Mouse (Mus musculus): Measurements from ENCODE around the gene Ezr. TPM values are rescaled to one million over a fixed set of nuclear protein-coding genes. Genes with fewer than 3 reads are reported as not detected.
A peak's percentile ranks its signal among the peaks of the same experiment; 100 is the strongest.

Gene Ezr
- polyA plus RNA-seq, 1 experiment from 2014 or later = 65.7 TPM

DNA sequence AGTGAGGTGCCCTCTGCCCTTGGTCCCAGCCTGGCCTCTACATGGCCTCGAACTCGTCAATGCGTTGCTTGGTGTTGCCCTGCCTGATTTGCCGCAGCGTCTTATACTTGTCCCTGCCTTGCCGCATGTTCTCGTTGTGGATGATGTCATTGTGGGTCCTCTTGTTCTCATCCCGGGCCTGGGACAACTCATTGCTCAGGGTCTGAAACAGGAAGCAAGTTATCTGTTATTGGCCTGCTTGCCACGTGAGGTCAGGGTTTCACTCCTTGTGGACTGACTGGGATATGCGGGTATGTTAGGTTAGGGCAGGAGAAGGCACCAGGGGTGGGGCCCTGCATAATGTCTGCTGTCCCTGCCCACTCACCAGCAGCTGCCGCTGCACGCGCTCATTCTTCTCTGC, 43.3 kb downstream of the Ezr start:
- H3K27ac ChIP-seq (replicated peaks) = no peak overlapping the region
- H3K4me3 ChIP-seq = no peak overlapping the region
- no peaks in the 10 kb centered on the region for H3K36me3 ChIP-seq
- H3K4me1 ChIP-seq (replicated peaks) = peaks cover 35% of the 10 kb centered on the region
- no peak overlapping the region for H3K9ac ChIP-seq
- ATAC-seq (ENCODE audit: low FRiP score, low read depth) = no peak
- 90% methylated on average over 13 of the region's 13 CpGs for WGBS
- no peak overlapping the region for H3K4me2 ChIP-seq
- no peaks in the 10 kb centered on the region for H3K27me3 ChIP-seq
- no peaks in the 10 kb centered on the region for H3K9me3 ChIP-seq

DNA sequence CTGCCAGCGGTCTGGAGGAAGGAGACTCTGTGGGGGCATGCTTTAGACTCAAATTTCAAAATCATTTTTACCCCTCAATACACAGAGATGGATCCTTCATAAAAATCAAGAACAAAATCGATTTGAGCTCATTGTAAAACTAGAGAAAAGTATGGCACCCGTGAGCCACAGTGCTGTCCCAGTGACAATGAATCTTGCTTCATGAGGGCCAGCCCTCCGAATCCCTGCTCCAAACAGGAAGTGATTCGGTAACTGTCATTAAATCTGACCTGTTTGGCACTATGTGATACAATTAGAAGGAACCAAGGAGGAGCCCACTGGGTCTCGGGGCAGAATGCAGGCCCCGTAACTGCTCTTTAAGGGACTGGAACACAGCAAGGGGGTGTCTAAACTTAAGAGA, 43.7 kb downstream of the Ezr start:
- Histone ChIP-seq H3K27ac (replicated peaks) (no peak overlapping the region), H3K4me1 (replicated peaks) (peaks cover 35% of the 10 kb centered on the region), H3K4me2 (no peak overlapping the region), H3K9ac (no peak overlapping the region), H3K36me3 (no peaks in the 10 kb centered on the region), H3K27me3 (no peaks in the 10 kb centered on the region), H3K4me3 (no peak overlapping the region), H3K9me3 (no peaks in the 10 kb centered on the region)
- 87% methylated on average over 7 of the region's 7 CpGs for WGBS
- no peak for ATAC-seq (ENCODE audit: low FRiP score, low read depth)

DNA sequence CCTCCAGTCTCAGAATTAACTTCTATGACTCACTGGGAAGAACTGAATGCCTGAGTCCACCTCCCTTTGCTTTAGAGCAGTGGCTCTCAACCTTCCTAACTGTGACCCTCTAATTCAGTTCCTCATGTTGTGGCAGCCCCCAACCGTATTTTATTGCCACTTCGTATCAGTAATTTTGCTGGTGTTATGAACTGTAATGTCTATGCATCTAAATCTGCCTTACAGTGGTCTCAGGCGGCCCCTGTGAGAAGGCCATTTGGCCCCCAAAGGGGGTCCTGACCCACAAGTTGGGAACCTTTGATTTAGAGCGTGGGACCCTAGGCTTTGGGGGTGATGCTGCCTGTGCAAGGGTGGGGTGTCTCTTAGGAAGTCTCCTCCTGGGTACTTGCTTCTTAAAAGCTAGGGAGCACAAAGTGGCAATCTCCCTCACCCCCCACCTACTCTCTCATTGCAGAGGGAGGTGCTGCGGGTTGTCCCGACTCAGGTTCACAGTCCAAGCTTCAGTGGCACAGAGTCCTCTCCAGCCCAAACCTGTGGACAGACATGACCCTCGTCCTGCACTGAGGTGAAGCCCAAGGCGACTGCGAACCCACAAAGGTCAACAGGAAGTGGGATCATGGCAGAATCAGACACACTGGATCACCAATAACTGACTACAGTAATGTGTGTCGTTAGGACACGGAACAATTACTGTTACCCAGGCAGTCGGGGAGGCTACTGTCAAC, 45.1 kb downstream of the Ezr start:
- 74% methylated on average over 12 of the region's 12 CpGs for WGBS
- no peak overlapping the region for H3K4me2 ChIP-seq
- H3K4me3 ChIP-seq = no peak overlapping the region
- no peak overlapping the region for H3K9ac ChIP-seq
- no peaks in the 10 kb centered on the region for H3K27me3 ChIP-seq
- no peaks in the 10 kb centered on the region for H3K9me3 ChIP-seq
- no peak overlapping the region for H3K27ac ChIP-seq (replicated peaks)
- H3K36me3 ChIP-seq = no peaks in the 10 kb centered on the region
- peaks cover 24% of the 10 kb centered on the region for H3K4me1 ChIP-seq (replicated peaks)
- no peak for ATAC-seq (ENCODE audit: low FRiP score, low read depth)

DNA sequence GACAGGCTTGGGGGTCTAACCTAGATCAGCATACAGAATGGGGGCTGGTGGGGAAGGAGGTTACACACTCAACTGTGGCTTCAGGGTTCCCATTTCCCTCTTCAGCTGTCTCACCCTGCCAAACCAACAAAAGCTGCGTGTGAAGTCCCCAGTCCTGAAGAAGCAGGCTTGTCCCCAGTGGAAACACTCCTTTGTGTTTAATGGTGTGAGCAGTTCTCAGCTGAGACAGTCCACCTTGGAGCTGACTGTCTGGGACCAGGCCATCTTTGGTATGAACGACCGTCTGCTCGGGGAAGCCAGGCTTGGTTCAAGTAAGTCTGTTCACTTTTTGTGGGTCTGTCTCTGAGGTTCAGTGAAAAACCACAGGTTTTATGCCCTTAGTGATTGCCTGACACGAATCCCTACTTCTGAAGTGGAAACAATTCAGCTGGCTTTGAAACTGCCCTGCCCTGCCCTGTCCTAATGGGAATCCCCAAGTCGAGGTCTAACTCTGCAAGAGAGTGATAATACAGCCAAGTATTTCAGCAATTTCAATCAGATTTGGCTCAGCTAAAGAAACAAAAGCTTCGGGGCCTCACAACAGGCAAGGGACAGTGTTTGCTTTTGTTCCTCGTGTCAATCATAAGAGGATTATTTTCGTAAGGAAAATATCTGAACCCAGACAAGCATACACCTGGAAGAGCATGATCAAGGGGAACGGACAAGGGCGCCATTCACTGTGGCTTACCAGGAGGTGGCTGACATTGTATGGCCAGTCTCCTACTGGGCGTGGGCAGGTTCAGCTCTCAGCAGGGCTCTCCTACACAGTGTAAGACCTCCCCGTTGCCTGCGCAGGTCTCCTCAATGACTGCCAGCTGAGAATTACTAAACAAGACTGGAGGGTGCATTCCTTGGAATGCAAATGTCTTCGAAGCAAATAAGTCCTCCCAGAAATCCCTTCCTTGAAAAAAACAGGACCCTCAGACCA, 46.0 kb downstream of the Ezr start:
- Histone ChIP-seq H3K4me2 (no peak overlapping the region), H3K27ac (replicated peaks) (no peak overlapping the region), H3K27me3 (no peaks in the 10 kb centered on the region), H3K4me1 (replicated peaks) (peaks cover 16% of the 10 kb centered on the region), H3K9ac (no peak overlapping the region), H3K36me3 (no peaks in the 10 kb centered on the region), H3K4me3 (no peak overlapping the region), H3K9me3 (no peaks in the 10 kb centered on the region)
- WGBS = 35% methylated on average over 15 of the region's 15 CpGs
- no peak for ATAC-seq (ENCODE audit: low FRiP score, low read depth)

DNA sequence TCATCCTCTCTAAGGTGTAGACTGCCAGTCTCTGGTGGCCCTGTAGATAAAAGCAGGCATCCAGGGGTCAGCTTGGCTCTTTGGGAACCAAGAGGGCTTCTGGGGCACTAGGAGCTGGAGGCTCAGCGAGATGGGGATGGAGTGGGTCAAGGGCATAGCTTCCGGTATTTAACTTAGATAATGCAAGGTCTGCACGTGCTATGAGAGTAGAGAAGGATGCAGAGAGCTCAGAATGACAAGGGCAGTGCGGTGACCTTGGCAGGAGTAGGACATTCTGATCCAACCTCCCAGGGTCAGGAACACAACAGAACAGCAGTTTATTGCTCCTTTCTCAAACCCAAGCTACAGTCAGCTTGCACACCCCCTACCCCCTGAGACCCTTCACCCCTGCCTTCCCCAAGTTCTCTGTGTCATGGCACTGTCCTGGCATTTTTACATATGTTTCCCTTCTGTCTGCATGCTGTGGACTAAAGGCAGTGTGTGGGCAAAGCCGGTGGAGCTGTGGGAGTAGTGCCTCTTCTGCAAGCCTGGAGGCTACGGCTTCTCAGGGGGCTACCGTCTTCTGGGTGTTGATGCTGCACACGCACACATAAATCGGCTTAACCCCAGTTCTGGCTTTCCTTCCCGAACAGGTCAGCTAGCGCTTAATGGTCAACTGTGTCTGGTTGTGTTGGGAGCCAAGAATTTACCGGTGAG, 47.7 kb downstream of the Ezr start:
- Histone ChIP-seq H3K27me3 (no peaks in the 10 kb centered on the region), H3K9ac (no peak overlapping the region), H3K4me2 (no peak overlapping the region), H3K4me3 (no peak overlapping the region), H3K9me3 (no peaks in the 10 kb centered on the region), H3K27ac (replicated peaks) (no peak overlapping the region), H3K36me3 (no peaks in the 10 kb centered on the region), H3K4me1 (replicated peaks) (peaks cover 8% of the 10 kb centered on the region; the same call in 1 of the 2 replicates)
- 90% methylated on average over 12 of the region's 12 CpGs for WGBS
- ATAC-seq (ENCODE audit: low FRiP score, low read depth) = no peak

DNA sequence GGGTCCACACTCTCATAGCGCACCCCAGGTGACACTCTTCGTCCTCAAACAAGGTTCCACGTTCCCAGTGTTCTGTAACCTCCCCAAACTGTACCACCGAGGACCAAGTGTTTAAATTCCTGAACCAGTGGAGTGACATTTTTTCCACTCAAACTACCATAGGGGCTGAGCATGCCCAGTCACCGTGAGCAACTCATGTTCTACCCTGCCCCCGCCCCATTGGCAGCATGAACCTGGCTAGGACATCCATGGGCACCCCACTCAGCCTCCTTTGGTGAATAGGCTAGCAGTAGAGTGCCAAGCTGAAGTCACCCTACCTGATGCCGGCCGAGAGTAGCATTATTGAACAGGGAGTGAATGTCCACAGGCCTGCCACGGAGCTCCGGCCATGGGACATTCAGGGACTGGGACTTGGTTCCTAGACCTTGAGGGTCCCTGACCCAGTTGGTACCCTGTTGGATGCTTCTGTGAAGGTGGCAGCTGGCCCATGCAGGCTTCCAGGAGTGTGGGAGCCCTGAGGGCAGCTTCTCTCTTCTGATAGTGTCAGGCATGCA, 49.2 kb downstream of the Ezr start:
- ATAC-seq (ENCODE audit: low FRiP score, low read depth) = no peak
- WGBS = 95% methylated on average over 10 of the region's 10 CpGs
- H3K27me3 ChIP-seq = no peaks in the 10 kb centered on the region
- H3K4me2 ChIP-seq = no peak overlapping the region
- no peaks in the 10 kb centered on the region for H3K9me3 ChIP-seq
- H3K4me3 ChIP-seq = no peak overlapping the region
- H3K9ac ChIP-seq = no peak overlapping the region
- no peak overlapping the region for H3K27ac ChIP-seq (replicated peaks)
- H3K36me3 ChIP-seq = no peaks in the 10 kb centered on the region
- H3K4me1 ChIP-seq (replicated peaks) = peaks cover 8% of the 10 kb centered on the region; the same call in 1 of the 2 replicates

DNA sequence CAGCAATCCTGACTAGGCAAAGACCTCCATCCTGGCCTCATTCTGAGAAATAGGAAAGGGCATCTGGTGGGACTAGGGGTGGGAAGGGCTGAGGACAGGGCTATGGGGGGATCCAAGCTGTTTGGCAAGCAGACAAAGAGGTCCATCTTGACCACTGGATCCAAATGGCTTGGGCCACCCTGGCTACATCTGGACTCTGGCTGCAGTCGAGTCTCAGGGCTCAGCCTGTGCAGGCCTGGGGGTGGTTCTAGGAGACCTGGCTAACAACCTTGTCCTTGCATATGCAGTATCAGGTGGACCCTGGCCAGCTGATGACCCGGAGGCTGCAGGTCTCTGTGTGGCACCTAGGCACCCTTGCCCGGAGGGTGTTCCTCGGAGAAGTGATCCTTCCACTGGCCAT, 49.9 kb downstream of the Ezr start:
- H3K9ac ChIP-seq = no peak overlapping the region
- ATAC-seq (ENCODE audit: low FRiP score, low read depth) = no peak
- no peaks in the 10 kb centered on the region for H3K27me3 ChIP-seq
- WGBS = 91% methylated on average over 4 of the region's 4 CpGs
- peaks cover 8% of the 10 kb centered on the region; the same call in 1 of the 2 replicates for H3K4me1 ChIP-seq (replicated peaks)
- H3K9me3 ChIP-seq = no peaks in the 10 kb centered on the region
- no peak overlapping the region for H3K27ac ChIP-seq (replicated peaks)
- no peak overlapping the region for H3K4me2 ChIP-seq
- no peak overlapping the region for H3K4me3 ChIP-seq
- no peaks in the 10 kb centered on the region for H3K36me3 ChIP-seq

DNA sequence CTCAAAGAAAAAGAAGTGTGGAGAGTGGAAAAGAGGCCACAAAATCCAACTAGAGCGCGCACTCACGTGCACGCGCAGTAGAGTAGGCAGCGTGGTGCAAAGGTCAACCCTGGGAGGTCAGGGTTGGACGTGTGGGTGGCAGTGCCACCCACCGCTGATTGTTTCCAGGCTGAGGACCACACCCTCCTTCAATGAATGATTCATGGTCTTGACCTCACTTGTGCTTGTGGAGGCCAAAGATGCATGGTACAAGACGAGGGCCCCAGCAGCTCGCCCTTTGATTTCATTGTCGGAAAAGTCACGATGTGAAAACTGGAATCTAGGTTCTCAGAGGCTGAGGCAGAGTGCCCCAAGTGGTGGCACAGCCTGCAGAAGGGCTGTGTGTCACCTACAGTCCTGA, 51.0 kb downstream of the Ezr start:
- H3K27ac ChIP-seq (replicated peaks) = no peak overlapping the region
- WGBS = 79% methylated on average over 12 of the region's 12 CpGs
- no peak overlapping the region for H3K4me2 ChIP-seq
- H3K4me1 ChIP-seq (replicated peaks) = peaks cover 4% of the 10 kb centered on the region; the same call in 1 of the 2 replicates
- ATAC-seq (ENCODE audit: low FRiP score, low read depth) = no peak
- H3K36me3 ChIP-seq = no peaks in the 10 kb centered on the region
- H3K9ac ChIP-seq = no peak overlapping the region
- H3K4me3 ChIP-seq = no peak overlapping the region
- H3K9me3 ChIP-seq = no peaks in the 10 kb centered on the region
- H3K27me3 ChIP-seq = no peaks in the 10 kb centered on the region

DNA sequence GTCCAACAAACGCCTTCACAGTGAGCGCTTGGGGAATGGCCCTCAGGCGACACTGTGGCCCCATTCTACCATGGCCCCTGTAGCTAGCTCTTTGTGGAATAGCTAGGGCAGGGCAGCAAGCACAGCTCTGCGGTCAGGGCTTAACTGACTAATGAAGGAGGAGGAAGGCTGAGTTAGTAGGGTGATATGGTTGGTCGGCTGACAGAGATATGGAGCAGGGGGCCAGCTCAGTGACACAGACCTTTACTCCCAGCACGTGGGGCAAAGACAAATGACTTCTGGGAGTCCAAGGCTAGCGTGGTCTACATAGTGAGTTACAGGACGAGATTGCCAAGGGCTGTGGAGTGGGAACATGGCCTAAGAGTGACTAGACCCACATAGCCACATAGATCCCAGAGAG, 51.5 kb downstream of the Ezr start:
- WGBS = 83% methylated on average over 8 of the region's 8 CpGs
- no peak for ATAC-seq (ENCODE audit: low FRiP score, low read depth)
- Histone ChIP-seq H3K9me3 (no peaks in the 10 kb centered on the region), H3K4me3 (no peak overlapping the region), H3K4me1 (replicated peaks) (no peaks in the 10 kb centered on the region; the same call in 1 of the 2 replicates), H3K27ac (replicated peaks) (no peak overlapping the region), H3K9ac (no peak overlapping the region), H3K4me2 (no peak overlapping the region), H3K27me3 (no peaks in the 10 kb centered on the region), H3K36me3 (no peaks in the 10 kb centered on the region)

DNA sequence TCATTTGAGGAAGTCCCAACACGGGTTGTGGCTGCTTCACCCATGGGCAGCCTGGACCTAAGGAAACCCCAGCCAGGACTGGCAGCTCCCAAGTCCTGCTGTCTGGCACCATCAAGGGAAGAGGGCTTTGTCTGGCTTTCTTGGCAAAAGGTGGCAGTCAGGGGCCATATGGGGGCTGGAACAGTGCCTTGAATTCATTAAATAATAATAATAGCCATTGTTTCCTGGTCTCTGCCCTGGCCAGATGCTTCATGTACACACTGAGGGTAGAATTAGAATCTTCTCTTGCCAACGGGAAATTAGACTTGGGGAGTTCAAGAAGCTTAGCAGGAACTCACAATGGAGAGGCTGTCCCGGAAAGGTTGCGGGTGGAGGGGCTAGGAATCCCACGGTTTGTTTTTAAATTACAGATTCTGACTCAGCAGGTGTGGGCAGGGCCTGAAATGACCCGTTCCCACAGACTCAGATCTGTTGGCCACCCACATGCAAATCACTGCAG, 53.3 kb downstream of the Ezr start:
- 11% methylated on average over 6 of the region's 6 CpGs for WGBS

DNA sequence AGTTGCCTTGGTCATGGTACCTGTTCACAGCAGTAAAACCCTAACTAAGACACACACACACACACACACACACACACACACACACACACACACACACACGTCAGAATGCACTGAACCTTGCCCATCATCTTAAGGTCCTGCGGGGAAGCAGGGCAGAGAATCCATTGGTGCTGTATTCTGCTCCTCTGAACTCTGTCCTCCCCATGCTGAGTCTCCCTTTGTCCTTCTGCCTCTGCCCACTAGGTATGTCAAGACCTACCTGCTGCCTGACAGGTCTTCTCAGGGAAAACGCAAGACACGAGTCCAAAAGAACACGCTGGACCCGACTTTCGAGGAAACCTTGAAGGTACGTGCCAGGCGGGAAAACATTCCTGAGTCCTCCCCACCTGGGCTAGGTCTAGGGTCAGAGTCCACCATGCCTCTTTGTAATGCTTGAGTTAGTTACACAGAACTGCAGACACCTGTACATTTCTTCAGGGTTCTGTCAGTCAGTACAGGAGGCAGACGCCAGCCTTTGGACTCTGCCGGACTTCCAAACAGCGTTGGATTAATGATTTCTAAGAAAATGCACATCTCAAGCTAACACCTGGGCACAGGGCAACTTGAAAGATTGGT, 54.5 kb downstream of the Ezr start:
- H3K27me3 ChIP-seq = no peaks in the 10 kb centered on the region
- WGBS = 95% methylated on average over 12 of the region's 12 CpGs
- no peak overlapping the region for H3K9ac ChIP-seq
- H3K9me3 ChIP-seq = no peaks in the 10 kb centered on the region
- no peak overlapping the region for H3K27ac ChIP-seq (replicated peaks)
- H3K4me1 ChIP-seq (replicated peaks) = no peaks in the 10 kb centered on the region; the same call in 1 of the 2 replicates
- H3K4me2 ChIP-seq = no peak overlapping the region
- H3K36me3 ChIP-seq = no peaks in the 10 kb centered on the region
- no peak for ATAC-seq (ENCODE audit: low FRiP score, low read depth)
- no peak overlapping the region for H3K4me3 ChIP-seq

More for the DNA sequence above, 53.3 kb downstream of the Ezr start:
- H3K9me3 ChIP-seq = no peaks in the 10 kb centered on the region
- H3K27me3 ChIP-seq = no peaks in the 10 kb centered on the region
- no peak overlapping the region for H3K4me3 ChIP-seq
- no peak overlapping the region for H3K4me2 ChIP-seq
- H3K4me1 ChIP-seq (replicated peaks) = no peaks in the 10 kb centered on the region; the same call in 1 of the 2 replicates
- no peak overlapping the region for H3K27ac ChIP-seq (replicated peaks)
- ATAC-seq (ENCODE audit: low FRiP score, low read depth) = peak; percentile 78
- no peaks in the 10 kb centered on the region for H3K36me3 ChIP-seq
- H3K9ac ChIP-seq = no peak overlapping the region

All from hindbrain, embryonic 15.5 days (tissue).